Mouse (Mus musculus): ENCODE data around the gene Jmjd1c. TPM values are rescaled to one million over a fixed set of nuclear protein-coding genes. Genes with fewer than 3 reads are reported as not detected.

Jmjd1c gene
- total and polyA plus RNA-seq, 3 experiments: 8.5 to 36.8 (median 34.5) TPM

- H3K4me1 ChIP-seq (ENCODE audit: control insufficient read depth, insufficient read depth, low read length): peaks cover 34% of the 10 kb centered on the region
- intact Hi-C loops (cut with DNase I): loop anchor here (2.0 to 5.0 kb wide), 4 partner anchors 39 to 147 kb away; partner anchors contain the start of genes Jmjd1c and Reep3
Measured at GRCm38 (mm10) chr10:67057696-67058095, 38.2 kb upstream of the Jmjd1c start.

GRCm38 (mm10) chr10:67058297-67058696 is 37.6 kb upstream of the Jmjd1c start:
- peak; percentile 67 to 76 for DNase-seq
- intact Hi-C loops (cut with DNase I): loop anchor here (5.0 kb wide), 2 partner anchors 56 to 69 kb away; no protein-coding TSS in a partner anchor
- H3K27ac ChIP-seq: peak overlapping the region; percentile 57
- no peaks in the 10 kb centered on the region for H3K27me3 ChIP-seq (ENCODE audit: control insufficient read depth, insufficient read depth, low read length)
- no peak for TF ChIP-seq EP300 (IDR thresholded peaks at IDR 0.05; ENCODE audit: insufficient read depth, low read depth, low read length)
- no peak for TF ChIP-seq CTCF (IDR thresholded peaks at IDR 0.05)
- TF ChIP-seq POLR2A (IDR thresholded peaks at IDR 0.05; ENCODE audit: insufficient read depth, low read depth, low read length): no peak
- H3K4me1 ChIP-seq (ENCODE audit: control insufficient read depth, insufficient read depth, low read length): peaks cover 34% of the 10 kb centered on the region
- peaks cover 28% of the 10 kb centered on the region for H3K36me3 ChIP-seq (ENCODE audit: control insufficient read depth, insufficient read depth, low read length)
- 2% methylated on average over 7 of the region's 7 CpGs for WGBS
- no peak overlapping the region for H3K4me3 ChIP-seq
- H3K79me2 ChIP-seq (replicated peaks; ENCODE audit: control insufficient read depth, insufficient read depth, low read length): peaks cover 2% of the 10 kb centered on the region; the same call in 1 of the 2 replicates
- no peak overlapping the region for H3K9ac ChIP-seq (ENCODE audit: low read depth, low read length)

More at GRCm38 (mm10) chr10:67057696-67058095, 38.2 kb upstream of the Jmjd1c start:
- peak overlapping the region; percentile 57 for H3K27ac ChIP-seq
- no peak overlapping the region for H3K4me3 ChIP-seq
- peaks cover 2% of the 10 kb centered on the region; the same call in 1 of the 2 replicates for H3K79me2 ChIP-seq (replicated peaks; ENCODE audit: control insufficient read depth, insufficient read depth, low read length)
- TF ChIP-seq CTCF (IDR thresholded peaks at IDR 0.05): no peak
- no peak for TF ChIP-seq POLR2A (IDR thresholded peaks at IDR 0.05; ENCODE audit: insufficient read depth, low read depth, low read length)
- no peak for TF ChIP-seq EP300 (IDR thresholded peaks at IDR 0.05; ENCODE audit: insufficient read depth, low read depth, low read length)
- no peaks in the 10 kb centered on the region for H3K27me3 ChIP-seq (ENCODE audit: control insufficient read depth, insufficient read depth, low read length)
- WGBS: 64% methylated on average over 6 of the region's 6 CpGs
- no peak for DNase-seq
- H3K36me3 ChIP-seq (ENCODE audit: control insufficient read depth, insufficient read depth, low read length): peaks cover 28% of the 10 kb centered on the region
- H3K9ac ChIP-seq (ENCODE audit: low read depth, low read length): no peak overlapping the region

- DNase-seq: no peak
- no peaks in the 10 kb centered on the region for H3K27me3 ChIP-seq (ENCODE audit: control insufficient read depth, insufficient read depth, low read length)
- TF ChIP-seq POLR2A (IDR thresholded peaks at IDR 0.05; ENCODE audit: insufficient read depth, low read depth, low read length) (no peak), CTCF (IDR thresholded peaks at IDR 0.05) (no peak), EP300 (IDR thresholded peaks at IDR 0.05; ENCODE audit: insufficient read depth, low read depth, low read length) (no peak)
- intact Hi-C loops (cut with DNase I): loop anchor here (5.0 kb wide), 2 partner anchors 56 to 69 kb away; no protein-coding TSS in a partner anchor
- H3K9ac ChIP-seq (ENCODE audit: low read depth, low read length): no peak overlapping the region
- H3K36me3 ChIP-seq (ENCODE audit: control insufficient read depth, insufficient read depth, low read length): peaks cover 28% of the 10 kb centered on the region
- H3K4me1 ChIP-seq (ENCODE audit: control insufficient read depth, insufficient read depth, low read length): peaks cover 30% of the 10 kb centered on the region
- no peak overlapping the region for H3K4me3 ChIP-seq
- H3K79me2 ChIP-seq (replicated peaks; ENCODE audit: control insufficient read depth, insufficient read depth, low read length): peaks cover 2% of the 10 kb centered on the region; the same call in 1 of the 2 replicates
- 21% methylated on average over 6 of the region's 6 CpGs for WGBS
- H3K27ac ChIP-seq: peak overlapping the region; percentile 57
Measured at GRCm38 (mm10) chr10:67058702-67059101, 37.2 kb upstream of the Jmjd1c start.

- Histone ChIP-seq H3K27me3 (ENCODE audit: control insufficient read depth, insufficient read depth, low read length) (no peaks in the 10 kb centered on the region), H3K9ac (ENCODE audit: low read depth, low read length) (no peak overlapping the region), H3K36me3 (ENCODE audit: control insufficient read depth, insufficient read depth, low read length) (peaks cover 18% of the 10 kb centered on the region), H3K27ac (peak overlapping the region; percentile 51), H3K4me3 (no peak overlapping the region), H3K4me1 (ENCODE audit: control insufficient read depth, insufficient read depth, low read length) (peaks cover 23% of the 10 kb centered on the region), H3K79me2 (replicated peaks; ENCODE audit: control insufficient read depth, insufficient read depth, low read length) (0 out of 2 replicates have a peak, but pooled peaks cover 2% of the 10 kb centered on the region)
- 35% methylated on average over 10 of the region's 10 CpGs for WGBS
- intact Hi-C loops (cut with DNase I): no loop called here
- TF ChIP-seq POLR2A (IDR thresholded peaks at IDR 0.05; ENCODE audit: insufficient read depth, low read depth, low read length) (no peak), CTCF (IDR thresholded peaks at IDR 0.05) (no peak), EP300 (IDR thresholded peaks at IDR 0.05; ENCODE audit: insufficient read depth, low read depth, low read length) (no peak)
- DNase-seq: no peak
Measured at GRCm38 (mm10) chr10:67061367-67061801, 34.5 kb upstream of the Jmjd1c start.

GRCm38 (mm10) chr10:67061823-67062222 is 34.1 kb upstream of the Jmjd1c start:
- intact Hi-C loops (cut with DNase I): no loop called here
- Histone ChIP-seq H3K9ac (ENCODE audit: low read depth, low read length) (peak overlapping the region; percentile 20; the same call in 1 of the 2 replicates), H3K4me3 (no peak overlapping the region), H3K79me2 (replicated peaks; ENCODE audit: control insufficient read depth, insufficient read depth, low read length) (0 out of 2 replicates have a peak, but pooled peaks cover 3% of the 10 kb centered on the region), H3K4me1 (ENCODE audit: control insufficient read depth, insufficient read depth, low read length) (peaks cover 21% of the 10 kb centered on the region), H3K27me3 (ENCODE audit: control insufficient read depth, insufficient read depth, low read length) (no peaks in the 10 kb centered on the region), H3K27ac (peak overlapping the region; percentile 51), H3K36me3 (ENCODE audit: control insufficient read depth, insufficient read depth, low read length) (peaks cover 17% of the 10 kb centered on the region)
- 43% methylated on average over 4 of the region's 4 CpGs for WGBS
- DNase-seq: no peak
- TF ChIP-seq POLR2A (IDR thresholded peaks at IDR 0.05; ENCODE audit: insufficient read depth, low read depth, low read length) (no peak), EP300 (IDR thresholded peaks at IDR 0.05; ENCODE audit: insufficient read depth, low read depth, low read length) (no peak), CTCF (IDR thresholded peaks at IDR 0.05) (peak; percentile 33)

- Histone ChIP-seq H3K79me2 (replicated peaks; ENCODE audit: control insufficient read depth, insufficient read depth, low read length) (peaks cover 3% of the 10 kb centered on the region; the same call in 1 of the 2 replicates), H3K27ac (no peak overlapping the region; the same call in 1 of the 2 replicates), H3K36me3 (ENCODE audit: control insufficient read depth, insufficient read depth, low read length) (peaks cover 7% of the 10 kb centered on the region), H3K27me3 (ENCODE audit: control insufficient read depth, insufficient read depth, low read length) (no peaks in the 10 kb centered on the region), H3K4me3 (no peak overlapping the region), H3K4me1 (ENCODE audit: control insufficient read depth, insufficient read depth, low read length) (peaks cover 11% of the 10 kb centered on the region), H3K9ac (ENCODE audit: low read depth, low read length) (no peak overlapping the region)
- WGBS: 62% methylated on average over 7 of the region's 7 CpGs
- intact Hi-C loops (cut with DNase I): no loop called here
- TF ChIP-seq POLR2A (IDR thresholded peaks at IDR 0.05; ENCODE audit: insufficient read depth, low read depth, low read length): no peak
- no peak for DNase-seq
Measured at GRCm38 (mm10) chr10:67065277-67065887, 30.5 kb upstream of the Jmjd1c start.

All from heart, adult 2 months (tissue).